Mouse (Mus musculus): ENCODE measurements at regions not wholly inside any gene's neighbourhood (a gene's known extent, or its start where the extent isn't known, plus 50 kb on each side); places are given as distances from the start of the nearest gene placed in this dataset.

- no peak for TF ChIP-seq CTCF (IDR thresholded peaks at IDR 0.05)
- Histone ChIP-seq H3K9ac (replicated peaks; ENCODE audit: low read length, poor library complexity, severe bottlenecking) (no peak overlapping the region), H3K36me3 (ENCODE audit: insufficient read depth, low read length) (no peaks in the 10 kb centered on the region), H3K4me1 (ENCODE audit: insufficient read depth, low read length) (no peaks in the 10 kb centered on the region), H3K4me3 (ENCODE audit: low read depth, low read length) (no peak overlapping the region), H3K4me2 (ENCODE audit: low read depth, low read length, poor library complexity, severe bottlenecking) (no peak overlapping the region), H3K27me3 (ENCODE audit: insufficient read depth, low read length) (no peaks in the 10 kb centered on the region), H3K9me3 (ENCODE audit: low read length) (no peaks in the 10 kb centered on the region), H3K27ac (ENCODE audit: low read depth, low read length) (no peak overlapping the region)
- no peak for DNase-seq (ENCODE audit: low spot score)
- no peak for ATAC-seq (ENCODE audit: low FRiP score)
- WGBS, result 94% methylated on average over 8 of the region's 8 CpGs
Observed at GRCm38 (mm10) chr11:93696982-93697541, 188.5 kb downstream of the Utp18 start.

DNA sequence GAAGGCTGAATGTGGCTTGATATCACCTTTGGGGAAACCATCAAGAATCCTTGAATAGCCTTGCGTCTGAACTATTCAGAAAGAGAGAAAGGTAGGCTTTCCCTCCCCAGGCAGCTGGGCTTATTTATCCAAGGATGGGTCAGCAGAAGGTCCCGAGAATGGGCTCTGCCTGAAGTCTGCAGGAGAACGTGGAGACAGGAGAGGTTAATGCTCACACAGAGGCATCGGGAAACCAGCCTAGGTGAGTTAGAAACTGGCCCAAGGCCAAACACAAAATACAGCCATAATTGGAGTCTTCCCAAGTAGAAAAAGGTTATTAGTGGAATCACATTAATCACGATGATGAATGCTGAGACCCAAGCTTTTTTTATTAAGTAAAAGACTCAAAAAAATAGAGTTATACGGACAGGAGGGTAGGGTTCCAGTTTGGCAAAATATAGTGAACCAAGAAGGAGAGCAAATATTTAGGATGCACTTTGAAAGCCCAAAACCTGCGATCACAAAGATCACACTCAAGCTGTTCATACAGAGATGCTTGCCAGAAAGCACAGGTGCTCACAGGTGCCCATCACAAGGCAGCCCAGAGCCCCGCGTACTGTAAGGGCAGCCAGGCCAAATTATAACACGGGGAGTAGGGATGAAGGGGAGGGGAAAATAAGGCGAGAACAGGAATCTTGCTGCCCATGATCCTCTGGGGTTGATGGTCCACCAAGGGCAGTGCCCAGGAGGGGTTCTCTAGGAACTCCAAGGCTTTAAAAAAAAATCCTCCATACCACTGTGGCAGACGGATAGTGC lies 189.3 kb downstream of the Utp18 start:
- no peak for ATAC-seq (ENCODE audit: low FRiP score)
- Histone ChIP-seq H3K36me3 (ENCODE audit: insufficient read depth, low read length) (no peaks in the 10 kb centered on the region), H3K4me3 (ENCODE audit: low read depth, low read length) (no peak overlapping the region), H3K9me3 (ENCODE audit: low read length) (no peaks in the 10 kb centered on the region), H3K27ac (ENCODE audit: low read depth, low read length) (no peak overlapping the region), H3K9ac (replicated peaks; ENCODE audit: low read length, poor library complexity, severe bottlenecking) (no peak overlapping the region), H3K4me1 (ENCODE audit: insufficient read depth, low read length) (no peaks in the 10 kb centered on the region), H3K27me3 (ENCODE audit: insufficient read depth, low read length) (no peaks in the 10 kb centered on the region), H3K4me2 (ENCODE audit: low read depth, low read length, poor library complexity, severe bottlenecking) (no peak overlapping the region)
- peak; percentile 37 for DNase-seq (ENCODE audit: low spot score)
- 84% methylated on average over 12 of the region's 12 CpGs for WGBS
- no peak for TF ChIP-seq CTCF (IDR thresholded peaks at IDR 0.05)

- ATAC-seq (ENCODE audit: low FRiP score) (no peak), DNase-seq (ENCODE audit: low spot score) (no peak)
- Histone ChIP-seq H3K27ac (ENCODE audit: low read depth, low read length) (no peak overlapping the region), H3K4me3 (ENCODE audit: low read depth, low read length) (no peak overlapping the region), H3K4me1 (ENCODE audit: insufficient read depth, low read length) (no peaks in the 10 kb centered on the region), H3K36me3 (ENCODE audit: insufficient read depth, low read length) (no peaks in the 10 kb centered on the region), H3K9ac (replicated peaks; ENCODE audit: low read length, poor library complexity, severe bottlenecking) (no peak overlapping the region), H3K9me3 (ENCODE audit: low read length) (no peaks in the 10 kb centered on the region), H3K27me3 (ENCODE audit: insufficient read depth, low read length) (no peaks in the 10 kb centered on the region), H3K4me2 (ENCODE audit: low read depth, low read length, poor library complexity, severe bottlenecking) (no peak overlapping the region)
- 82% methylated on average over 5 of the region's 5 CpGs for WGBS
- TF ChIP-seq CTCF (IDR thresholded peaks at IDR 0.05), result no peak
Observed at GRCm38 (mm10) chr11:93683691-93684090, 201.9 kb downstream of the Utp18 start.

DNA sequence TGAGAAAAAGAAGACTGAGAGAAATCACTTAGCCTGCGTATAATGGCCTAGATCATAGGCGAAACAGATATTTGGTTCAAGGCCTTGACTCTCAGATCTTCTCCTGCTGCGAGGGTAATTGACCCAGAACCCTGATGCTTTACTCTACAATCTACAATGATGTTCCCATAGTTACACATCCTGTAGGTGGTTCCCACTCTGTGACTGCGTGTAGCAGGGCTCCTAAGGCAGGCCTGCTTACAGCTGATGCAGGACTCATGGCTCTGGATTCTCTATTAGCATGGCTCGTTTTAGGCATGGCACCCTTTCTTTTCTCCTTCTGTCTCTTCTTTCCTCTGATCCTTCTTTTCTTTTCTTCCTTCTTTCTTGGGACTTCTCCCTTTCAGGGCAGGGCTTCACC lies 209.3 kb downstream of the Utp18 start:
- Histone ChIP-seq H3K4me3 (ENCODE audit: low read depth, low read length) (no peak overlapping the region), H3K9me3 (ENCODE audit: low read length) (no peaks in the 10 kb centered on the region), H3K4me2 (ENCODE audit: low read depth, low read length, poor library complexity, severe bottlenecking) (no peak overlapping the region), H3K36me3 (ENCODE audit: insufficient read depth, low read length) (no peaks in the 10 kb centered on the region), H3K4me1 (ENCODE audit: insufficient read depth, low read length) (no peaks in the 10 kb centered on the region), H3K27me3 (ENCODE audit: insufficient read depth, low read length) (no peaks in the 10 kb centered on the region), H3K9ac (replicated peaks; ENCODE audit: low read length, poor library complexity, severe bottlenecking) (no peak overlapping the region), H3K27ac (ENCODE audit: low read depth, low read length) (no peak overlapping the region)
- 74% methylated on average over 5 of the region's 5 CpGs for WGBS
- ATAC-seq (ENCODE audit: low FRiP score) (no peak), DNase-seq (ENCODE audit: low spot score) (no peak)
- no peak for TF ChIP-seq CTCF (IDR thresholded peaks at IDR 0.05)

DNA sequence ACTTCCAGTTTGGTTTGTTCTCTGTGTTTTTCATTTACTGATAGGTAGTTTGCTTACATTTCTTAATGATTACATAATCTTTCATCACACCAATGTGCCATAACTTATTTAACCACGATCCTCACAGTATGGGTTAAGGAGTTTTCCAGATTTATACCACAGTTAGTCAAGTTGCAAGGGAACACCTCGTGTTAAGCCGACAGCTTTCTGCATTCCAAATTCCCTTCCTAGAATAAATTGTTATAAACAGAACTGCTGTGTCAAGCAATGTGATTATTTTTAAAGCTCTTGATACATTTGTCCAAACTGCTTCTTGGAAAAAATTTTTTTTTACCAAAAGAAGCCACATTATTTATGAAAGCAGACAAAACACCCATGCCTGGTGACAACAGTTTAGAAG lies 213.5 kb downstream of the Utp18 start:
- H3K9me3 ChIP-seq (ENCODE audit: low read length), result no peaks in the 10 kb centered on the region
- no peak overlapping the region for H3K4me3 ChIP-seq (ENCODE audit: low read depth, low read length)
- DNase-seq (ENCODE audit: low spot score) (no peak), ATAC-seq (ENCODE audit: low FRiP score) (no peak)
- H3K4me1 ChIP-seq (ENCODE audit: insufficient read depth, low read length), result no peaks in the 10 kb centered on the region
- H3K27ac ChIP-seq (ENCODE audit: low read depth, low read length), result no peak overlapping the region
- no peak for TF ChIP-seq CTCF (IDR thresholded peaks at IDR 0.05)
- no peak overlapping the region for H3K9ac ChIP-seq (replicated peaks; ENCODE audit: low read length, poor library complexity, severe bottlenecking)
- H3K4me2 ChIP-seq (ENCODE audit: low read depth, low read length, poor library complexity, severe bottlenecking), result no peak overlapping the region
- H3K36me3 ChIP-seq (ENCODE audit: insufficient read depth, low read length), result no peaks in the 10 kb centered on the region
- H3K27me3 ChIP-seq (ENCODE audit: insufficient read depth, low read length), result no peaks in the 10 kb centered on the region
- WGBS, result 70% methylated on average over 3 of the region's 3 CpGs

- ATAC-seq (ENCODE audit: low FRiP score) (no peak), DNase-seq (ENCODE audit: low spot score) (no peak)
- no peaks in the 10 kb centered on the region for H3K9me3 ChIP-seq (ENCODE audit: low read length)
- no peak overlapping the region for H3K27ac ChIP-seq (ENCODE audit: low read depth, low read length)
- H3K36me3 ChIP-seq (ENCODE audit: insufficient read depth, low read length), result no peaks in the 10 kb centered on the region
- H3K4me3 ChIP-seq (ENCODE audit: low read depth, low read length), result no peak overlapping the region
- H3K4me1 ChIP-seq (ENCODE audit: insufficient read depth, low read length), result no peaks in the 10 kb centered on the region
- H3K9ac ChIP-seq (replicated peaks; ENCODE audit: low read length, poor library complexity, severe bottlenecking), result no peak overlapping the region
- no peaks in the 10 kb centered on the region; the same call in 1 of the 2 replicates for H3K27me3 ChIP-seq (ENCODE audit: insufficient read depth, low read length)
- no peak overlapping the region for H3K4me2 ChIP-seq (ENCODE audit: low read depth, low read length, poor library complexity, severe bottlenecking)
- 33% methylated on average over 2 of the region's 2 CpGs for WGBS
- TF ChIP-seq CTCF (IDR thresholded peaks at IDR 0.05), result no peak
Observed at GRCm38 (mm10) chr11:93661657-93662056, 223.9 kb downstream of the Utp18 start.

Data from midbrain, postnatal 0 days (tissue).